In the genomic region with DNA sequence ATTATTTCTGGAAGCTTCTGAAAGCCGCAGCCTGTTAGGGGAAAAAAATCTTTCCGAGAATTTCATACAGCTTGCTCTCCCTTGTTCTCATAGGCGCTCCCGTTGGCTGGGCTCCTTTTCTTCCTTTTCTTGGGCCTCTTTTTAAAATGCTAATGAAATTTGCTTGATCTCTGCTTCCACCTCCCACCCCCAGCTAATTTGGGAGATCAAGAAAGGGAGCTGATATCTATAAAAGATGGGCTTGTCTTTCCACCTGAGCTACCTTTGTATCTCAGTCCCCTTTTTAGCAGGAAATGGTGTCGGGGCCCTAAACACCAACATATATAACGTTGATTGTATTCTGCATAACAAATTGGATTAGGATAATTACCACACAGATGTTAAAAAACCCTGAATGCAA, we compare ENCODE assay signal across 9 mouse cellular contexts.
DNase-seq lines count a peak whose midpoint lies in the region; ATAC-seq and TF ChIP-seq lines count a peak whose summit lies in the region.
"Had no signal": no experiment of that assay in that cellular context is flagged by ENCODE, and none has a peak within 500 bp of the region (broad histone marks: within the 10 kb centered on the region; RNA-seq: fewer than 3 reads in every experiment).

No protein-coding gene starts in this region.

- no peak for TF ChIP-seq POLR2A in embryonic fibroblast, embryonic 13.5 days (IDR thresholded peaks at IDR 0.05; ENCODE audit: low read depth, low read length)

- no peak for ATAC-seq in intestine, postnatal 0 days
- ATAC-seq in neural tube, embryonic 14.5 days (ENCODE audit: low read depth): 0 out of 2 replicates have a peak, but pooled peaks have one; percentile 15
- ATAC-seq in megakaryocyte-erythroid progenitor cell, adult 5-6 weeks (replicated peaks; ENCODE audit: low FRiP score, low TSS enrichment, poor library complexity, severe bottlenecking): no peak

- H3K9me3 ChIP-seq in intestine, postnatal 0 days (ENCODE audit: control insufficient read depth): no peaks in the 10 kb centered on the region
- no peaks in the 10 kb centered on the region for H3K9me3 ChIP-seq in neural tube, embryonic 14.5 days (ENCODE audit: control insufficient read depth, low read length)

- no peaks in the 10 kb centered on the region for H3K36me3 ChIP-seq in intestine, postnatal 0 days (ENCODE audit: control insufficient read depth, insufficient read depth)
- H3K36me3 ChIP-seq in neural tube, embryonic 14.5 days (ENCODE audit: control insufficient read depth, insufficient read depth, low read length): no peaks in the 10 kb centered on the region

- H3K27ac ChIP-seq in layer of hippocampus, adult 2 months: no peak overlapping the region
- H3K27ac ChIP-seq in embryonic fibroblast, embryonic 13.5 days (ENCODE audit: insufficient read depth, low read length): no peak overlapping the region
- H3K27ac ChIP-seq in intestine, postnatal 0 days (ENCODE audit: low read depth, low read length): no peak overlapping the region
- peak overlapping the region; percentile 52 for H3K27ac ChIP-seq in neural tube, embryonic 14.5 days (ENCODE audit: low read depth, low read length)

- DNase-seq in layer of hippocampus, adult 2 months (ENCODE audit: low spot score in 2 of 2): no peak
- no peak for DNase-seq in layer of hippocampus, postnatal 14 days (ENCODE audit: low spot score in 2 of 2)
- no peak for DNase-seq in thymus, postnatal 4 days
- DNase-seq in heart, adult 8-10 months (ENCODE audit: low spot score): no peak
- DNase-seq: cerebellum, adult 11-12 months had no signal

- peak overlapping the region; percentile 45 for H3K4me3 ChIP-seq in layer of hippocampus, adult 2 months
- H3K4me3 ChIP-seq in embryonic fibroblast, embryonic 13.5 days (ENCODE audit: insufficient read depth, low read length): peak overlapping the region; percentile 15; the same call in 1 of the 2 replicates
- H3K4me3 ChIP-seq in intestine, postnatal 0 days (ENCODE audit: low read depth, low read length): peak overlapping the region; percentile 20; the same call in 1 of the 2 replicates
- no peak overlapping the region for H3K4me3 ChIP-seq in neural tube, embryonic 14.5 days (ENCODE audit: low read depth, low read length)

- no peaks in the 10 kb centered on the region for H3K27me3 ChIP-seq in intestine, postnatal 0 days (replicated peaks; ENCODE audit: control insufficient read depth, insufficient read depth, low read length)
- no peaks in the 10 kb centered on the region for H3K27me3 ChIP-seq in neural tube, embryonic 14.5 days (ENCODE audit: control insufficient read depth, insufficient read depth, low read length)

- no peak overlapping the region for H3K9ac ChIP-seq in intestine, postnatal 0 days (ENCODE audit: low read depth, low read length)
- H3K9ac ChIP-seq in neural tube, embryonic 14.5 days (replicated peaks; ENCODE audit: low read depth, low read length): no peak overlapping the region; the same call in 1 of the 2 replicates

- H3K4me2 ChIP-seq in intestine, postnatal 0 days (replicated peaks; ENCODE audit: low read depth): peak overlapping the region; percentile 56
- H3K4me2 ChIP-seq in neural tube, embryonic 14.5 days (ENCODE audit: low read depth, low read length): peak overlapping the region; percentile 41

- no peak for TF ChIP-seq CTCF in layer of hippocampus, adult 2 months (conservative IDR thresholded peaks at IDR 0.05)
- TF ChIP-seq CTCF in embryonic fibroblast, embryonic 13.5 days (IDR thresholded peaks at IDR 0.05; ENCODE audit: borderline replicate concordance, insufficient read depth, low read length): no peak
- no peak for TF ChIP-seq CTCF in intestine, postnatal 0 days (IDR thresholded peaks at IDR 0.05; ENCODE audit: low read depth)

- WGBS in intestine, postnatal 0 days: 53% methylated on average over 6 of the region's 6 CpGs
- 18% methylated on average over 6 of the region's 6 CpGs for WGBS in neural tube, embryonic 14.5 days

- H3K4me1 ChIP-seq in embryonic fibroblast, embryonic 13.5 days (ENCODE audit: control insufficient read depth, insufficient read depth, low read length): no peaks in the 10 kb centered on the region; the same call in 1 of the 2 replicates
- H3K4me1 ChIP-seq in intestine, postnatal 0 days (replicated peaks; ENCODE audit: control insufficient read depth, insufficient read depth, low read length): no peaks in the 10 kb centered on the region
- H3K4me1 ChIP-seq in neural tube, embryonic 14.5 days (ENCODE audit: control insufficient read depth, insufficient read depth, low read length): no peaks in the 10 kb centered on the region
